Mouse (Mus musculus) kidney, embryonic 14.5 days (tissue): ENCODE data around the gene Gm26620. TPM values are rescaled to one million over a fixed set of nuclear protein-coding genes. Genes with fewer than 3 reads are reported as not detected.

Experiments
- ATAC-seq: fragments of 200-750 bp; cut with Nextera tagmentation; 2 replicates; pipeline ENCODE4 v1.8.0; 2017; ENCODE audit warnings: moderate number of reproducible peaks, mild to moderate bottlenecking, moderate TSS enrichment, moderate library complexity; ENCODE audit not compliant: low FRiP score, low TSS enrichment
- H3K27ac ChIP-seq: fragments of 300-500 bp; sonication (generic); 2 replicates; pipeline ENCODE4 v1.5.1; 2014; ENCODE audit warnings: low read depth, mild to moderate bottlenecking, low read length, moderate library complexity, mixed read lengths
- H3K27me3 ChIP-seq: fragments of 300-500 bp; sonication (generic); 2 replicates; pipeline ENCODE4 v1.6.1; 2014; ENCODE audit warnings: mild to moderate bottlenecking, low read length; ENCODE audit not compliant: control insufficient read depth, insufficient read depth
- H3K36me3 ChIP-seq: fragments of 300-500 bp; sonication (generic); 2 replicates; pipeline ENCODE4 v1.6.1; 2014; ENCODE audit warnings: low read length, mixed read lengths; ENCODE audit not compliant: control insufficient read depth, insufficient read depth
- H3K4me1 ChIP-seq: fragments of 300-500 bp; sonication (generic); 2 replicates; pipeline ENCODE4 v1.6.1; 2014; ENCODE audit warnings: low read length, mixed read lengths; ENCODE audit not compliant: control insufficient read depth, insufficient read depth
- H3K4me2 ChIP-seq: fragments of 300-500 bp; sonication (generic); replicated peaks from 2 replicates; pipeline ENCODE4 v1.6.1; 2014; ENCODE audit warnings: low read depth, mild to moderate bottlenecking, low read length
- H3K4me3 ChIP-seq: fragments of 300-500 bp; sonication (generic); 2 replicates; pipeline ENCODE4 v1.5.1; 2014; ENCODE audit warnings: mild to moderate bottlenecking, low read length
- H3K9ac ChIP-seq: fragments of 300-500 bp; sonication (generic); 2 replicates; pipeline ENCODE4 v1.6.1; 2014; ENCODE audit warnings: low read depth, mild to moderate bottlenecking, low read length, moderate library complexity
- H3K9me3 ChIP-seq: fragments of 300-500 bp; sonication (generic); 2 replicates; pipeline ENCODE4 v1.6.1; 2016; ENCODE audit warnings: low read length; ENCODE audit not compliant: control insufficient read depth
- WGBS: fragments of 180-500 bp; shearing (Covaris S2); extraction: QIAGEN DNeasy Blood & Tissue Kit; methylation state at CpG from one replicate; pipeline ENCODE4 v1.1.7; 2014; 5-methylcytosine and 5-hydroxymethylcytosine counted together
- polyA plus RNA-seq: library from polyadenylated mRNA; unstranded; fragments of >200 nt; fragmentation: Nextera tagmentation; extraction: Ambion mirVana; gene quantifications from 2 replicates; pipeline ENCODE4 v1.2.1, GENCODE M21; 2014

Gene Gm26620
- polyA plus RNA-seq, 1 experiment from 2014 or later: not detected

GRCm38 (mm10) chr1:170919308-170919707 lies 34.4 kb downstream of the Gm26620 start:
- ATAC-seq: no peak
- Histone ChIP-seq H3K4me3 (no peak overlapping the region), H3K4me1 (no peaks in the 10 kb centered on the region), H3K27ac (no peak overlapping the region), H3K36me3 (no peaks in the 10 kb centered on the region), H3K9me3 (no peaks in the 10 kb centered on the region), H3K4me2 (no peak overlapping the region), H3K27me3 (no peaks in the 10 kb centered on the region), H3K9ac (no peak overlapping the region)
- 95% methylated on average over 8 of the region's 8 CpGs for WGBS

DNA sequence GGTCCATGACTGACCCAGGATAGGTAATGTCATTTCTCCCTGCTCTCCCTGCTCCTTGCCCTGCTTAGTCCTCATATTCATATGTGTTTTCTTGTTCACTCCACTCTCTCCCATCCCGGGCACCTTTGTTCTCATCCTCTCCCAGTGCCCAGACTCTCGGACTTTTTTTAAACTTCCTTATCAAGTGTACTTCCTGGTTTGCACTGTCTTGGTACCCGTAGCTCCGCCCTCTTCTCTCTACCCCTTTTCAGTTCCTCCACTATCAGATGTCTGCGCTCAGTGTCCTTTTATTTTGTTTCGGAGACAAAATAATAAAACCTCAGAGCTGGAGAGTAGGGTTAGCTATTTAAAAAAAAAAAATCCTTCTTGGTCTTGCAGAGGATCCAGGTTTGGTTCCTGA lies 39.6 kb downstream of the Gm26620 start:
- WGBS: 79% methylated on average over 6 of the region's 6 CpGs

GRCm38 (mm10) chr1:170926941-170927340 lies 42.1 kb downstream of the Gm26620 start:
- Histone ChIP-seq H3K4me1 (no peaks in the 10 kb centered on the region), H3K36me3 (no peaks in the 10 kb centered on the region), H3K27ac (no peak overlapping the region), H3K9me3 (no peaks in the 10 kb centered on the region), H3K27me3 (no peaks in the 10 kb centered on the region), H3K4me2 (no peak overlapping the region), H3K9ac (no peak overlapping the region), H3K4me3 (no peak overlapping the region)
- WGBS: 47% methylated on average over 6 of the region's 6 CpGs
- no peak for ATAC-seq

More for the DNA sequence above, 39.6 kb downstream of the Gm26620 start:
- H3K36me3 ChIP-seq: no peaks in the 10 kb centered on the region
- H3K4me1 ChIP-seq: no peaks in the 10 kb centered on the region
- no peak overlapping the region for H3K4me2 ChIP-seq
- H3K27me3 ChIP-seq: no peaks in the 10 kb centered on the region
- H3K9me3 ChIP-seq: no peaks in the 10 kb centered on the region
- H3K27ac ChIP-seq: no peak overlapping the region
- no peak overlapping the region for H3K9ac ChIP-seq
- no peak overlapping the region for H3K4me3 ChIP-seq
- ATAC-seq: no peak

DNA sequence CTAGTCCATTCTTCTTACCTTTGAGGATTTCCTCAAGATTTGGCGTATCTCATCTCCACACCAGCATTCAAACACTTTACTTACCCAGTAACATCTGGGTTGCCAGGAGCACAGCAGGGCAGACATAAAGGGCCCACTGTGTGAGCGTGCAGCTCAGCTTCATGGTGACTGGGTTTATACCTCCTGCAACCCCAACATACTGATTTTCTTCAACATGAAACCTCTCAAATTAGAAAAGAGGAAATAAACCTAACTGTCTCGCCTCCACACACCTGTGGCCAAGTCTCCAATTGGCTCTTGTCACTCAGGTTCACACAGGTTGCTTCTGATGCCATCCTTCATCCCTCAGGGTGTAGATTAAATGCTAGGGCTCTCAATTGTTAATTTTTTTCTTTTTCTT lies 42.5 kb downstream of the Gm26620 start, which contains the start of gene Fcrla:
Gene Fcrla, minus strand, starts transcription at position 206 of the 400 bp plus-strand sequence.
- WGBS: 85% methylated on average over 3 of the region's 3 CpGs

DNA sequence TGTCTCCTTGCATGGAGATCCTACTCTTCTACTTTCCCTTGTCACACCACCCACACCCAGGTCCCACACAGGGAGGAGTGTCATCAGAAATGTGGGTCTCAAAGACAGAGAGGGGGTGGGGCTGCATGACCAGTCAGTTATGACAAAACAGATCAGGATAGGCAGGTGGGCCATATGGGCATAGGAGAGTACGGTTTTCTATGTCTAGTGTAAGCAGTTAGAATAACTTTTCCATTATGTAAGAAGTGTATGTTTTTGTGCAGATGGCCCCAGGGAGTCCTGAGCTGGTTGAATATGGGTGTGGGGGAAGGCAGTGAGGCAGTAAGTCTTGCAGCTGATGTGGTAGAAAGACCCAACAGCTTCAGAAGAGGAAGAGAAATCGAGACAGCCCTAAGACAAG lies 43.6 kb downstream of the Gm26620 start:
- Histone ChIP-seq H3K4me1 (no peaks in the 10 kb centered on the region), H3K9ac (no peak overlapping the region), H3K27me3 (no peaks in the 10 kb centered on the region), H3K4me3 (no peak overlapping the region), H3K4me2 (no peak overlapping the region), H3K36me3 (no peaks in the 10 kb centered on the region), H3K9me3 (no peaks in the 10 kb centered on the region), H3K27ac (no peak overlapping the region)
- 57% methylated on average over 2 of the region's 2 CpGs for WGBS
- no peak for ATAC-seq

More for the DNA sequence above, 42.5 kb downstream of the Gm26620 start, which contains the start of gene Fcrla:
- H3K4me1 ChIP-seq: no peaks in the 10 kb centered on the region
- no peak within 1 kb of the TSS for H3K4me3 ChIP-seq
- H3K9me3 ChIP-seq: no peaks in the 10 kb centered on the region
- no peak for ATAC-seq
- H3K4me2 ChIP-seq: no peak within 1 kb of the TSS
- H3K36me3 ChIP-seq: no peaks in the 10 kb centered on the region
- H3K27me3 ChIP-seq: no peaks in the 10 kb centered on the region
- no peak within 1 kb of the TSS for H3K27ac ChIP-seq
- H3K9ac ChIP-seq: no peak within 1 kb of the TSS

DNA sequence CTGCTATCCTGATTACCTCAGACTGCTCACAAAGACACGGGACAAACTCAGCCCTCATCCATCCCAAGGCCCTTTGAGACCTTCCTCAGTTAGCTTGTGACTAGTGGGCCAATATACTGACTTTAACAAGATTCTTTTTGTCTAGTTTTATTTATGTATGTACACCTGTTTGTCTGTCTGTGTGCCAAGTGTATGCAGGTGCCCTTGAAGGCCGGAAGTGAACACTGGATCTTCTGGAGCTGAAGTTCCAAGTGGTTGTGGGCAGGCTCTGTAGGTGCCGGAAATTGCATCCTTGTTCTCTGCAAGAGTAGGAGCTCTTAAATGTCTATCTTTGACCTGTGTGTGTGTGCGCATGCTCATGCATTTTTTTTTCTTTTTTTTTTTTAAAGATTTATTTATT lies 44.4 kb downstream of the Gm26620 start:
- H3K4me2 ChIP-seq: no peak overlapping the region
- H3K36me3 ChIP-seq: no peaks in the 10 kb centered on the region
- no peaks in the 10 kb centered on the region for H3K27me3 ChIP-seq
- H3K9me3 ChIP-seq: no peaks in the 10 kb centered on the region
- no peaks in the 10 kb centered on the region for H3K4me1 ChIP-seq
- no peak for ATAC-seq
- 88% methylated on average over 4 of the region's 4 CpGs for WGBS
- no peak overlapping the region for H3K9ac ChIP-seq
- H3K27ac ChIP-seq: no peak overlapping the region
- no peak overlapping the region for H3K4me3 ChIP-seq

GRCm38 (mm10) chr1:170932043-170932442 lies 47.2 kb downstream of the Gm26620 start:
- no peaks in the 10 kb centered on the region for H3K36me3 ChIP-seq
- ATAC-seq: no peak
- no peaks in the 10 kb centered on the region for H3K27me3 ChIP-seq
- 83% methylated on average over 3 of the region's 3 CpGs for WGBS
- no peak overlapping the region for H3K27ac ChIP-seq
- H3K4me3 ChIP-seq: no peak overlapping the region
- H3K4me1 ChIP-seq: no peaks in the 10 kb centered on the region
- H3K9ac ChIP-seq: no peak overlapping the region
- H3K9me3 ChIP-seq: no peaks in the 10 kb centered on the region
- H3K4me2 ChIP-seq: no peak overlapping the region

DNA sequence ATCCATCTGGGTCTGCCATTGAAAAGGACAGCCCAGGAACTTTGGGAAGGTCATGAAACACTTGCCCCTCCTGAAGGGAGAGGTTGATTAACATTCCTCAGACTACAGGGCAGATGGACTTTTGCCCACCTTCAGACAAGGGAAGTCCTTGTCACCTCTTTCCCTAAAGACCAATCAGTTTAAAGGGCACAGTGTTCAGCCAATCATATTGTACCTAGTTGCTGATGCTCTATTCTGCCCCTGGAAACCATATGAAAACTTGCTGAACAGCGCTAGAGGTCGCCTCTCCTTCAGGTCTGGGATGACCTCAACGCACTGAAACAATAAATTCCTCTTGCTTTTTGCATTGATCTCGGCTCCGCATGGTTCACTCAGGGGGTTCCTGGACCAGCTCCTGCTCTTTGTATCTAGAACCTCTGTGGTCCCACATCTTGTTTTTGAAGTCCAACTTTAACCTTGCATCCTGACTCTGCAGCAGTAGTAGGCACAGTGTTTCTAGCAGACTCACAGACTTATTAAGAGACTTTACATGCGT lies 48.6 kb downstream of the Gm26620 start:
- H3K4me3 ChIP-seq: no peak overlapping the region
- no peak for ATAC-seq

GRCm38 (mm10) chr1:170933940-170934339 lies 49.1 kb downstream of the Gm26620 start:
- Histone ChIP-seq H3K27ac (no peak overlapping the region), H3K4me3 (no peak overlapping the region), H3K4me2 (no peak overlapping the region), H3K27me3 (no peaks in the 10 kb centered on the region), H3K9me3 (no peaks in the 10 kb centered on the region), H3K36me3 (no peaks in the 10 kb centered on the region), H3K9ac (no peak overlapping the region), H3K4me1 (no peaks in the 10 kb centered on the region)
- WGBS: 84% methylated on average over 1 of the region's 1 CpGs
- no peak for ATAC-seq

More for the DNA sequence above, 48.6 kb downstream of the Gm26620 start:
- Histone ChIP-seq H3K9me3 (no peaks in the 10 kb centered on the region), H3K9ac (no peak overlapping the region), H3K4me1 (no peaks in the 10 kb centered on the region), H3K27me3 (no peaks in the 10 kb centered on the region), H3K27ac (no peak overlapping the region), H3K36me3 (no peaks in the 10 kb centered on the region), H3K4me2 (no peak overlapping the region)
- WGBS: 64% methylated on average over 6 of the region's 6 CpGs
